Mouse (Mus musculus): ENCODE data around the gene Crkl. TPM values are rescaled to one million over a fixed set of nuclear protein-coding genes. Genes with fewer than 3 reads are reported as not detected.
A peak's percentile ranks its signal among the peaks of the same experiment; 100 is the strongest.

Crkl gene
- 15.3 and 32.4 TPM in 2 replicates for polyA plus RNA-seq (2012; rRNA removed)

GRCm38 (mm10) chr16:17451541-17452372, at the start of gene Crkl:
Gene Crkl (plus strand): TSS chr16:17451987.
- under 1% methylated on average over 63 of the region's 63 CpGs for WGBS
- DNase-seq (ENCODE audit: low read depth, low spot score): peak; percentile 93

- WGBS: 81% methylated on average over 1 of the region's 1 CpGs
Measured at GRCm38 (mm10) chr16:17402855-17403254, 48.9 kb upstream of the Crkl start.

GRCm38 (mm10) chr16:17405271-17405696, 46.5 kb upstream of the Crkl start:
- no peak for DNase-seq (ENCODE audit: low read depth, low spot score)
- WGBS: under 1% methylated on average over 22 of the region's 22 CpGs

More at GRCm38 (mm10) chr16:17402855-17403254, 48.9 kb upstream of the Crkl start:
- DNase-seq (ENCODE audit: low read depth, low spot score): peak; percentile 28

GRCm38 (mm10) chr16:17405736-17406443, 45.9 kb upstream of the Crkl start, which contains the start of the genes Snap29 and Pi4ka:
Gene Snap29 (plus strand): TSS chr16:17405986.
Gene Pi4ka (minus strand): TSS chr16:17406314.
- under 1% methylated on average over 64 of the region's 69 CpGs for WGBS
- DNase-seq (ENCODE audit: low read depth, low spot score): peak; percentile 93

GRCm38 (mm10) chr16:17406512-17407231, 45.1 kb upstream of the Crkl start:
- no peak for DNase-seq (ENCODE audit: low read depth, low spot score)
- WGBS: 19% methylated on average over 9 of the region's 9 CpGs

- no peak for DNase-seq (ENCODE audit: low read depth, low spot score)
- WGBS: 90% methylated on average over 2 of the region's 2 CpGs
Measured at GRCm38 (mm10) chr16:17409046-17409445, 42.7 kb upstream of the Crkl start.

GRCm38 (mm10) chr16:17410209-17410608, 41.6 kb upstream of the Crkl start:
- DNase-seq (ENCODE audit: low read depth, low spot score): no peak
- WGBS: 28% methylated on average over 4 of the region's 4 CpGs

- 88% methylated on average over 3 of the region's 3 CpGs for WGBS
- no peak for DNase-seq (ENCODE audit: low read depth, low spot score)
Measured at GRCm38 (mm10) chr16:17423021-17423420, 28.8 kb upstream of the Crkl start.

- 50% methylated on average over 2 of the region's 2 CpGs for WGBS
- no peak for DNase-seq (ENCODE audit: low read depth, low spot score)
Measured at GRCm38 (mm10) chr16:17432576-17432975, 19.2 kb upstream of the Crkl start.

GRCm38 (mm10) chr16:17452373-17452715, 557 bp downstream of the Crkl start:
- DNase-seq (ENCODE audit: low read depth, low spot score): no peak
- under 1% methylated on average over 24 of the region's 24 CpGs for WGBS

GRCm38 (mm10) chr16:17456901-17457300, 5.1 kb downstream of the Crkl start:
- WGBS: 95% methylated on average over 1 of the region's 1 CpGs
- no peak for DNase-seq (ENCODE audit: low read depth, low spot score)

- 77% methylated on average over 4 of the region's 4 CpGs for WGBS
Measured at GRCm38 (mm10) chr16:17460254-17460653, 8.5 kb downstream of the Crkl start.

GRCm38 (mm10) chr16:17461596-17461995, 9.8 kb downstream of the Crkl start:
- no peak for DNase-seq (ENCODE audit: low read depth, low spot score)
- 77% methylated on average over 1 of the region's 1 CpGs for WGBS

More at GRCm38 (mm10) chr16:17460254-17460653, 8.5 kb downstream of the Crkl start:
- no peak for DNase-seq (ENCODE audit: low read depth, low spot score)

GRCm38 (mm10) chr16:17463184-17463583, 11.4 kb downstream of the Crkl start:
- no peak for DNase-seq (ENCODE audit: low read depth, low spot score)
- 72% methylated on average over 2 of the region's 2 CpGs for WGBS

- WGBS: 44% methylated on average over 4 of the region's 4 CpGs
- no peak for DNase-seq (ENCODE audit: low read depth, low spot score)
Measured at GRCm38 (mm10) chr16:17466875-17467663, 15.3 kb downstream of the Crkl start.

GRCm38 (mm10) chr16:17472498-17472897, 20.7 kb downstream of the Crkl start:
- WGBS: 82% methylated on average over 6 of the region's 6 CpGs

GRCm38 (mm10) chr16:17474091-17474490, 22.3 kb downstream of the Crkl start:
- no peak for DNase-seq (ENCODE audit: low read depth, low spot score)

More at GRCm38 (mm10) chr16:17472498-17472897, 20.7 kb downstream of the Crkl start:
- DNase-seq (ENCODE audit: low read depth, low spot score): no peak

GRCm38 (mm10) chr16:17474761-17475160, 23.0 kb downstream of the Crkl start:
- DNase-seq (ENCODE audit: low read depth, low spot score): no peak

GRCm38 (mm10) chr16:17475326-17475725, 23.5 kb downstream of the Crkl start:
- DNase-seq (ENCODE audit: low read depth, low spot score): no peak
- WGBS: 88% methylated on average over 4 of the region's 4 CpGs

More at GRCm38 (mm10) chr16:17474761-17475160, 23.0 kb downstream of the Crkl start:
- 69% methylated on average over 2 of the region's 2 CpGs for WGBS
